Mouse (Mus musculus) heart, postnatal 0 days (tissue): ENCODE measurements around the gene Atpif1. TPM values are rescaled to one million over a fixed set of nuclear protein-coding genes. Genes with fewer than 3 reads are reported as not detected.

Experiments used
- ATAC-seq: fragments of 200-750 bp; cut with Nextera tagmentation; 2 replicates; pipeline ENCODE4 v1.8.0; 2017; ENCODE audit warnings: low read depth, moderate number of reproducible peaks, moderate library complexity; ENCODE audit not compliant: insufficient read depth
- DNase-seq: peaks from one replicate; pipeline ENCODE4 v3.0.0-alpha.2; 2016; ENCODE audit warnings: low spot score
- H3K27ac ChIP-seq: fragments of 300-500 bp; sonication (generic); 2 replicates; pipeline ENCODE4 v1.5.1; 2014; ENCODE audit warnings: low read depth, mild to moderate bottlenecking
- H3K27me3 ChIP-seq: fragments of 300-500 bp; sonication (generic); 2 replicates; pipeline ENCODE4 v1.6.1; 2014; ENCODE audit warnings: low read length, mixed read lengths; ENCODE audit not compliant: control insufficient read depth, insufficient read depth
- H3K36me3 ChIP-seq: fragments of 300-500 bp; sonication (generic); replicated peaks from 2 replicates; pipeline ENCODE4 v1.6.1; 2014; ENCODE audit warnings: low read length, mixed read lengths; ENCODE audit not compliant: control insufficient read depth, insufficient read depth
- H3K4me1 ChIP-seq: fragments of 300-500 bp; sonication (generic); 2 replicates; pipeline ENCODE4 v1.6.1; 2014; ENCODE audit warnings: antibody characterized with exemption; ENCODE audit not compliant: control insufficient read depth, insufficient read depth
- H3K4me2 ChIP-seq: fragments of 300-500 bp; sonication (generic); 2 replicates; pipeline ENCODE4 v1.6.1; 2014; ENCODE audit warnings: low read depth, mild to moderate bottlenecking, low read length, moderate library complexity
- H3K4me3 ChIP-seq: fragments of 300-500 bp; sonication (generic); 2 replicates; pipeline ENCODE4 v1.5.1; 2014; ENCODE audit warnings: low read depth, low read length
- H3K9ac ChIP-seq: fragments of 300-500 bp; sonication (generic); replicated peaks from 2 replicates; pipeline ENCODE4 v1.6.1; 2014; ENCODE audit warnings: low read depth, low read length, mixed read lengths
- H3K9me3 ChIP-seq: fragments of 300-500 bp; sonication (generic); replicated peaks from 2 replicates; pipeline ENCODE4 v1.6.1; 2016; ENCODE audit warnings: low read length; ENCODE audit not compliant: control insufficient read depth
- CTCF ChIP-seq: IDR thresholded peaks from 2 replicates; pipeline ENCODE4 v1.5.1; 2016; ENCODE audit warnings: antibody characterized with exemption, control low read depth, low read depth
- EP300 ChIP-seq: IDR thresholded peaks from 2 replicates; pipeline ENCODE4 v1.6.1; 2016; ENCODE audit warnings: antibody characterized with exemption, low read depth
- WGBS: fragments of 180-500 bp; shearing (Covaris S2); extraction: QIAGEN DNeasy Blood & Tissue Kit; methylation state at CpG from one replicate; pipeline ENCODE4 v1.1.7; 2014; 5-methylcytosine and 5-hydroxymethylcytosine counted together
- polyA plus RNA-seq: library from polyadenylated mRNA; unstranded; fragments of >200 nt; fragmentation: Nextera tagmentation; extraction: Ambion mirVana; gene quantifications from 2 replicates; pipeline ENCODE4 v1.2.1, GENCODE M21; 2015
- total RNA-seq: library from RNA; depleted of rRNA; stranded (reverse); fragments of >200 nt; gene quantifications from 2 replicates; pipeline ENCODE4 v1.2.3, GENCODE M21; 2014; ENCODE audit warnings: low replicate concordance

The Atpif1 gene
- total and polyA plus RNA-seq, 2 experiments from 2014 or later = 340 to 2,178 TPM

DNA sequence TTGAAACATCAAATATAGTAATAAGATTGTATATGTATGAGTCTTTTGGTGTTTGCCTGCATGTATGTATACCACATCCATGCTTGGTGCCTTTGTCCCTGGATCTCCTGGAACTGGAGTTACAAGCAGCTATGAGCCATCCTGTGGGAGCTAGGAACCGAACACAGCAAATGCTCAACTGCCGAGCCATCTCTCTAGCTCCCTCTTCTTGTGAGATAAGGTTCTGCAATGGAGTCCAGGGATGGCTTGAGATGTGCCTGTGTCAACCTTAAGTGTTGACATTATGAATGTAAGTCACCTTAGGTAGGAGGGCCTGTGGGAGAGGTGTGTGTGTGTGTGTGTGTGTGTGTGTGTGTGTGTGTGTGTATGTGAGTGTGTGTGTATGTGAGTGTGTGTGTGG lies 6.8 kb downstream of the Atpif1 start:
- 60% methylated on average over 2 of the region's 2 CpGs for WGBS
- no peak overlapping the region for H3K4me3 ChIP-seq
- TF ChIP-seq CTCF (no peak), EP300 (no peak)
- no peaks in the 10 kb centered on the region for H3K9me3 ChIP-seq
- H3K27ac ChIP-seq = no peak overlapping the region
- H3K36me3 ChIP-seq = peaks cover 14% of the 10 kb centered on the region
- H3K27me3 ChIP-seq = no peaks in the 10 kb centered on the region
- ATAC-seq = no peak
- no peak overlapping the region for H3K4me2 ChIP-seq
- no peak for DNase-seq
- peaks cover 2% of the 10 kb centered on the region; the same call in 1 of the 2 replicates for H3K4me1 ChIP-seq
- H3K9ac ChIP-seq = no peak overlapping the region

DNA sequence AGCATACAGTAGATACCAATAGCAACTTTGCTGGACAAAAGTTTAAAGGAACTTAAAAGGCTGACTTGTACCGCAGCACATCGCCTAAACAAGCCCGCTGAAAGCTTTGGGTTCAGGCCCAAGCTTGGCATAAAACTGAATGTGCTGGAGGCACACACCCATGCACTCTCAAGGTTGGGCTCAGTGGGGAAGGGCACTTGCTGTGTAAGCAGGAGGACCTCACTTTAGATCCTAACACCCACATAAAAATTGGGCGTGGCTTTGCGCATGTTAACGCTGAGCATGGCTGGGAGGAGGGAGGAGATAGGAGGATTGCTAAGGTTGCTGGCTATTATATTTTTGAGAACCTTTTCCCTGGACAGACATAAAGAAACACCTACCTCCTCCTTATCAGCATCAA lies 8.7 kb downstream of the Atpif1 start:
- H3K36me3 ChIP-seq = peaks cover 4% of the 10 kb centered on the region; the same call in 1 of the 2 replicates
- no peak overlapping the region for H3K9ac ChIP-seq

GRCm38 (mm10) chr4:132524321-132524741 lies 9.1 kb downstream of the Atpif1 start:
- no peaks in the 10 kb centered on the region for H3K27me3 ChIP-seq
- 18% methylated on average over 11 of the region's 11 CpGs for WGBS
- DNase-seq (no peak), ATAC-seq (peak; percentile 39; the same call in 1 of the 2 replicates)
- H3K4me3 ChIP-seq = no peak overlapping the region
- TF ChIP-seq EP300 (no peak), CTCF (no peak)
- H3K4me2 ChIP-seq = no peak overlapping the region
- no peaks in the 10 kb centered on the region; the same call in 1 of the 2 replicates for H3K4me1 ChIP-seq
- H3K9me3 ChIP-seq = no peaks in the 10 kb centered on the region
- H3K36me3 ChIP-seq = no peaks in the 10 kb centered on the region
- no peak overlapping the region for H3K9ac ChIP-seq
- peak overlapping the region; percentile 39; the same call in 1 of the 2 replicates for H3K27ac ChIP-seq

More for the DNA sequence above, 8.7 kb downstream of the Atpif1 start:
- Histone ChIP-seq H3K4me2 (no peak overlapping the region), H3K27me3 (no peaks in the 10 kb centered on the region), H3K9me3 (no peaks in the 10 kb centered on the region), H3K4me3 (no peak overlapping the region), H3K4me1 (no peaks in the 10 kb centered on the region; the same call in 1 of the 2 replicates), H3K27ac (peak overlapping the region; percentile 39; the same call in 1 of the 2 replicates)
- 49% methylated on average over 6 of the region's 6 CpGs for WGBS
- DNase-seq = no peak
- TF ChIP-seq CTCF (no peak), EP300 (no peak)
- 0 out of 2 replicates have a peak, but pooled peaks have one; percentile 25 for ATAC-seq

- H3K9ac ChIP-seq = no peak overlapping the region
- no peak for DNase-seq
- H3K9me3 ChIP-seq = no peaks in the 10 kb centered on the region
- H3K27me3 ChIP-seq = no peaks in the 10 kb centered on the region
- no peak overlapping the region for H3K4me3 ChIP-seq
- peaks cover 4% of the 10 kb centered on the region for H3K4me1 ChIP-seq
- no peak overlapping the region for H3K27ac ChIP-seq
- H3K4me2 ChIP-seq = no peak overlapping the region
- H3K36me3 ChIP-seq = no peaks in the 10 kb centered on the region
- ATAC-seq = no peak
- WGBS = 88% methylated on average over 3 of the region's 3 CpGs
- no peak for TF ChIP-seq EP300
- no peak for TF ChIP-seq CTCF
Measured at GRCm38 (mm10) chr4:132519188-132519587, 14.3 kb downstream of the Atpif1 start.

- Histone ChIP-seq H3K4me2 (no peak overlapping the region), H3K9ac (no peak overlapping the region), H3K27me3 (no peaks in the 10 kb centered on the region), H3K27ac (no peak overlapping the region), H3K9me3 (no peaks in the 10 kb centered on the region), H3K36me3 (no peaks in the 10 kb centered on the region), H3K4me1 (peaks cover 5% of the 10 kb centered on the region; the same call in 1 of the 2 replicates), H3K4me3 (no peak overlapping the region)
- 72% methylated on average over 8 of the region's 8 CpGs for WGBS
- ATAC-seq (no peak), DNase-seq (no peak)
- TF ChIP-seq CTCF (no peak), EP300 (no peak)
Measured at GRCm38 (mm10) chr4:132518066-132518465, 15.4 kb downstream of the Atpif1 start.
